Mouse (Mus musculus) olfactory bulb, adult 2 months (tissue): ENCODE results near the gene Atg4b.

Experiments
- CTCF ChIP-seq: fragments of 200-500 bp; IDR thresholded peaks from 2 replicates; pipeline ENCODE4 v1.5.1; 2012; ENCODE audit warnings: low read depth, mild to moderate bottlenecking, low read length, moderate library complexity; ENCODE audit not compliant: insufficient read depth
- POLR2A ChIP-seq: fragments of 200-500 bp; IDR thresholded peaks from 2 replicates; pipeline ENCODE4 v1.6.1; 2012; ENCODE audit warnings: mild to moderate bottlenecking, low read depth, low read length, moderate library complexity; ENCODE audit not compliant: insufficient read depth

- TF ChIP-seq CTCF (no peak), POLR2A (no peak)
Observed at GRCm38 (mm10) chr1:93716166-93716565, 35.1 kb upstream of the Atg4b start.
